Mouse (Mus musculus) thymus, postnatal 10 days (tissue): ENCODE data around the gene Mrgprf.

Source experiments
- DNase-seq, 2 experiments: peaks; one replicate each; pipeline ENCODE4 v3.0.0; 2021; ENCODE audit warnings: low spot score in 2 of 2

Mrgprf gene

GRCm38 (mm10) chr7:145300321-145301007, at the start of gene Mrgprf:
Mrgprf (plus strand) TSS chr7:145300828.
- DNase-seq, result no peak

GRCm38 (mm10) chr7:145252715-145253476, 47.7 kb upstream of the Mrgprf start:
- DNase-seq, result peak; percentile 20 to 73

- DNase-seq, result no peak
Measured at GRCm38 (mm10) chr7:145253986-145254630, 46.5 kb upstream of the Mrgprf start.

- no peak for DNase-seq
Measured at GRCm38 (mm10) chr7:145256092-145256491, 44.5 kb upstream of the Mrgprf start.

- no peak for DNase-seq
Measured at GRCm38 (mm10) chr7:145264202-145264601, 36.4 kb upstream of the Mrgprf start.

- no peak for DNase-seq
Measured at GRCm38 (mm10) chr7:145266011-145266410, 34.6 kb upstream of the Mrgprf start.

- no peak for DNase-seq
Measured at GRCm38 (mm10) chr7:145268890-145269289, 31.7 kb upstream of the Mrgprf start.

- no peak for DNase-seq
Measured at GRCm38 (mm10) chr7:145270955-145271354, 29.7 kb upstream of the Mrgprf start.

GRCm38 (mm10) chr7:145275488-145275887, 25.1 kb upstream of the Mrgprf start:
- no peak for DNase-seq

- no peak for DNase-seq
Measured at GRCm38 (mm10) chr7:145281396-145281795, 19.2 kb upstream of the Mrgprf start.

- no peak for DNase-seq
Measured at GRCm38 (mm10) chr7:145283041-145283440, 17.6 kb upstream of the Mrgprf start.

- DNase-seq, result peak; percentile 83 to 90
Measured at GRCm38 (mm10) chr7:145283487-145284187, 17.0 kb upstream of the Mrgprf start, which contains the start of gene Tpcn2. Tpcn2 (minus strand) TSS chr7:145284011.

GRCm38 (mm10) chr7:145284293-145284692, 16.3 kb upstream of the Mrgprf start:
- DNase-seq, result no peak

- no peak for DNase-seq
Measured at GRCm38 (mm10) chr7:145285476-145285875, 15.2 kb upstream of the Mrgprf start.

GRCm38 (mm10) chr7:145287410-145287809, 13.2 kb upstream of the Mrgprf start:
- DNase-seq, result no peak

- no peak for DNase-seq
Measured at GRCm38 (mm10) chr7:145289302-145289701, 11.3 kb upstream of the Mrgprf start.

GRCm38 (mm10) chr7:145291847-145292246, 8.8 kb upstream of the Mrgprf start:
- DNase-seq, result no peak

- no peak for DNase-seq
Measured at GRCm38 (mm10) chr7:145292726-145293125, 7.9 kb upstream of the Mrgprf start.

GRCm38 (mm10) chr7:145293859-145294258, 6.8 kb upstream of the Mrgprf start:
- DNase-seq, result peak in 1 of 2 experiments; percentile 33

GRCm38 (mm10) chr7:145298666-145299490, 1.8 kb upstream of the Mrgprf start:
- DNase-seq, result no peak
